ENCODE assay signal across 12 mouse cellular contexts in the genomic region with DNA sequence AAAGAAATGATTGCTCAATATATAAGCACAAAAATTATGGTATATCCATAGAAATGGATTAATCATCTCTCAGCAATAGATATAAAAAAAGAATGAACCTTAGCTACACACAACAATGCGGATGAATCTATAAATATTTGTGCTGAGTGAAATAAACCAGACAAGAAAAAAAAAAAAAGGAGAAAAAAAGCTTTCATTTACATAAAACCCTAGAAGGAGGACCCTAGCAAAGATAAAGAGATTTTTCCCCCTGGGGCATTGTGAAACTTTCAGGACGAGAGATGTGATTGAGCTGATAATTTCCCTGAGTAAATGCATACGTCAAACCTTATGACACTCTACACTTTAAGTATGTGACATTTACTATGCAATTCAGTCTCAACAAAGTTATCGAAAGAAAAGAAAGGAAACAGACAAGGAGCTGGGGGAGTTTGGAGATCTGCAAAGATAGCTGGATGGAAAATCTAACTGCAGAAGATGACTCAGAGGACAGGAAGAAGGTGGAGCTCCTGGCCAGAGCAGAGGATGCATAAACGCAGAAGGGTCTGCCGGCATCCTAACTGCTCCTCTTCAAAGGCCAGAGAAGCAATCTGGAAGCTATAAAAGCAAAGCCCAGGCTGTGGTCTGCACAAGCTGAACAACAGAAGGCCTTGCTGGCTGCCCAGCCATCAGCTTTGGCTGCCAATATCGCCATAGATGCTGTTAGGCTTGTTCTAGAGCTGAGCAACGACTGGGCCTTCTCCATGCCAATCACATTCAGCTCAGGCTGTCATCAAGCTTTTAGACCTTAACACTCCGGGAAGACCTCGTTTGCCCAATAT.
DNase-seq lines count a peak whose midpoint lies in the region; ATAC-seq and TF ChIP-seq lines count a peak whose summit lies in the region.
"Had no signal": no experiment of that assay in that cellular context is flagged by ENCODE, and none has a peak within 500 bp of the region (broad histone marks: within the 10 kb centered on the region; RNA-seq: fewer than 3 reads in every experiment).

No protein-coding gene starts in this region.

- 35% methylated on average over 10 of the region's 10 CpGs for WGBS in kidney, embryonic 16.5 days
- WGBS in kidney, adult 2 months, result 59% methylated on average over 10 of the region's 10 CpGs
- WGBS in hindbrain, embryonic 10.5 days, result 80% methylated on average over 10 of the region's 10 CpGs

- peak overlapping the region; percentile 7; the same call in 1 of the 2 replicates for H3K27ac ChIP-seq in kidney, embryonic 16.5 days (ENCODE audit: low read length)
- no peak overlapping the region for H3K27ac ChIP-seq in kidney, adult 2 months (ENCODE audit: insufficient read depth, low read depth, low read length)
- no peak overlapping the region; the same call in 1 of the 2 replicates for H3K27ac ChIP-seq in MEL (ENCODE audit: control insufficient read depth, low read depth, low read length)
- H3K27ac ChIP-seq in hindbrain, embryonic 10.5 days, result no peak overlapping the region
- H3K27ac ChIP-seq: hindbrain, embryonic 13.5 days; limb, embryonic 12.5 days had no signal

- no peaks in the 10 kb centered on the region for H3K27me3 ChIP-seq in kidney, embryonic 16.5 days (ENCODE audit: insufficient read depth, low read length)
- no peaks in the 10 kb centered on the region for H3K27me3 ChIP-seq in kidney, adult 2 months (replicated peaks; ENCODE audit: control insufficient read depth, insufficient read depth, low read length)
- peaks cover 0 to 2% of the 10 kb centered on the region in 2 experiments; a peak in 1 of 4 replicates for H3K27me3 ChIP-seq in MEL (ENCODE audit: control insufficient read depth in 1 of 2, insufficient read depth in 2 of 2, low read length in 2 of 2)
- no peaks in the 10 kb centered on the region for H3K27me3 ChIP-seq in hindbrain, embryonic 10.5 days (ENCODE audit: insufficient read depth, poor library complexity, severe bottlenecking)
- H3K27me3 ChIP-seq: hindbrain, embryonic 13.5 days had no signal

- no peak for TF ChIP-seq RAD21 in MEL (IDR thresholded peaks at IDR 0.05; ENCODE audit: low read depth, low read length)

- H3K79me2 ChIP-seq in MEL (ENCODE audit: control insufficient read depth, insufficient read depth, low read length, poor library complexity), result no peaks in the 10 kb centered on the region

- no peak overlapping the region for H3K9ac ChIP-seq in kidney, embryonic 16.5 days (replicated peaks; ENCODE audit: low read length)
- no peak overlapping the region for H3K9ac ChIP-seq in MEL (ENCODE audit: control insufficient read depth, low read depth, low read length, poor library complexity, severe bottlenecking)
- H3K9ac ChIP-seq: hindbrain, embryonic 13.5 days; limb, embryonic 12.5 days had no signal

- no peaks in the 10 kb centered on the region for H3K36me3 ChIP-seq in kidney, embryonic 16.5 days (ENCODE audit: insufficient read depth, low read length)
- no peaks in the 10 kb centered on the region for H3K36me3 ChIP-seq in kidney, adult 2 months (ENCODE audit: control insufficient read depth, insufficient read depth, low read length)
- H3K36me3 ChIP-seq in MEL (ENCODE audit: control insufficient read depth in 1 of 2, insufficient read depth in 2 of 2, low read length in 2 of 2), result peaks cover 0 to 6% of the 10 kb centered on the region in 2 experiments; a peak in 1 of 4 replicates
- no peaks in the 10 kb centered on the region for H3K36me3 ChIP-seq in hindbrain, embryonic 10.5 days
- H3K36me3 ChIP-seq: hindbrain, embryonic 13.5 days; limb, embryonic 12.5 days had no signal

- TF ChIP-seq CTCF in kidney, adult 2 months (conservative IDR thresholded peaks at IDR 0.05; ENCODE audit: insufficient read depth, insufficient read length, low read depth, low read length), result no peak
- no peak for TF ChIP-seq CTCF in MEL (IDR thresholded peaks at IDR 0.05 in 2 of 3, conservative IDR thresholded peaks at IDR 0.05 in 1 of 3; ENCODE audit: control insufficient read depth in 1 of 3, insufficient read depth in 1 of 3, low read depth in 2 of 3, low read length in 3 of 3, poor library complexity in 1 of 3, severe bottlenecking in 1 of 3)

- H3K4me1 ChIP-seq in kidney, embryonic 16.5 days (ENCODE audit: insufficient read depth, low read length), result peaks cover 16% of the 10 kb centered on the region; the same call in 1 of the 2 replicates
- no peaks in the 10 kb centered on the region for H3K4me1 ChIP-seq in kidney, adult 2 months (ENCODE audit: control insufficient read depth, insufficient read depth, low read length)
- peaks cover 0 to 8% of the 10 kb centered on the region in 2 experiments; a peak in 2 of 4 replicates for H3K4me1 ChIP-seq in MEL (ENCODE audit: control insufficient read depth in 1 of 2, insufficient read depth in 2 of 2, low read length in 2 of 2)
- H3K4me1 ChIP-seq in hindbrain, embryonic 10.5 days (replicated peaks), result no peaks in the 10 kb centered on the region

- no peak overlapping the region for H3K4me2 ChIP-seq in kidney, embryonic 16.5 days (replicated peaks; ENCODE audit: low read depth, low read length)
- H3K4me2 ChIP-seq: hindbrain, embryonic 13.5 days; limb, embryonic 12.5 days had no signal

- no peak for TF ChIP-seq EP300 in MEL (IDR thresholded peaks at IDR 0.05; ENCODE audit: low read depth in 1 of 2, low read length in 2 of 2)

- DNase-seq in kidney, adult 2 months, result no peak
- DNase-seq in MEL (ENCODE audit: low read depth, low spot score), result peak; percentile 13
- peak; percentile 52 for DNase-seq in thymus, postnatal 0 days (ENCODE audit: low spot score)
- no peak for DNase-seq in left cerebral cortex, adult 9 months (ENCODE audit: low spot score in 2 of 2)
- no peak for DNase-seq in hindbrain, embryonic 10.5 days (ENCODE audit: low spot score)
- no peak for DNase-seq in right cerebral cortex, postnatal 36 days (ENCODE audit: low spot score in 2 of 2)
- DNase-seq: cerebellum, adult 9-11 months; lung, postnatal 14 days had no signal

- no peak; the same call in 1 of the 2 replicates for ATAC-seq in kidney, embryonic 16.5 days (ENCODE audit: low FRiP score, low TSS enrichment)
- peak; percentile 83 for ATAC-seq in inflammation-experienced regulatory T-cells, adult 6 months

- H3K4me3 ChIP-seq in kidney, embryonic 16.5 days (ENCODE audit: low read length), result no peak overlapping the region
- H3K4me3 ChIP-seq in kidney, adult 2 months (ENCODE audit: insufficient read depth, low read depth, low read length), result no peak overlapping the region
- H3K4me3 ChIP-seq in MEL (ENCODE audit: control insufficient read depth in 1 of 2, insufficient read depth in 1 of 2, low read depth in 2 of 2, low read length in 2 of 2), result no peak overlapping the region
- H3K4me3 ChIP-seq in hindbrain, embryonic 10.5 days, result no peak overlapping the region
- H3K4me3 ChIP-seq: hindbrain, embryonic 13.5 days; limb, embryonic 12.5 days had no signal

- no peaks in the 10 kb centered on the region for H3K9me3 ChIP-seq in kidney, embryonic 16.5 days (ENCODE audit: low read length)
- H3K9me3 ChIP-seq in MEL (replicated peaks; ENCODE audit: insufficient read depth, low read length), result no peaks in the 10 kb centered on the region
- H3K9me3 ChIP-seq in hindbrain, embryonic 10.5 days, result no peaks in the 10 kb centered on the region
- H3K9me3 ChIP-seq: hindbrain, embryonic 13.5 days; limb, embryonic 12.5 days had no signal

- no peak for TF ChIP-seq POLR2A in kidney, adult 2 months (IDR thresholded peaks at IDR 0.05; ENCODE audit: low read depth, low read length)
- TF ChIP-seq POLR2A in MEL (IDR thresholded peaks at IDR 0.05; ENCODE audit: control insufficient read depth in 1 of 2, insufficient read depth in 1 of 2, low read depth in 1 of 2, low read length in 2 of 2, poor library complexity in 1 of 2), result no peak

TF ChIP-seq in MEL, 35 proteins besides CTCF, POLR2A, EP300 and RAD21:
- TF ChIP-seq ZKSCAN1 (IDR thresholded peaks at IDR 0.05; ENCODE audit: low read depth, low read length), result no peak
- no peak for TF ChIP-seq POLR2AphosphoS5 (IDR thresholded peaks at IDR 0.05; ENCODE audit: borderline replicate concordance, low read depth, low read length)

Comparison
In these comparisons a context has a peak if more than half of its experiments do, and no peak if none do; other contexts are left out.
1. DNase-seq: peak in MEL (single experiment) and thymus, postnatal 0 days (single experiment); none in kidney, adult 2 months (single experiment), left cerebral cortex, adult 9 months (0 of 2), hindbrain, embryonic 10.5 days (single experiment) and right cerebral cortex, postnatal 36 days (0 of 2).